Mouse (Mus musculus) midbrain, embryonic 15.5 days (tissue): ENCODE measurements around the gene Grk4. TPM values are rescaled to one million over a fixed set of nuclear protein-coding genes. Genes with fewer than 3 reads are reported as not detected.

Experiments used
- ATAC-seq: fragments of 200-750 bp; cut with Nextera tagmentation; replicated peaks from 2 replicates; pipeline ENCODE4 v1.8.0; 2017; ENCODE audit warnings: moderate TSS enrichment
- H3K27ac ChIP-seq: fragments of 300-500 bp; sonication (generic); 2 replicates; pipeline ENCODE4 v1.5.1; 2015; ENCODE audit warnings: mild to moderate bottlenecking, inconsistent platforms
- H3K27me3 ChIP-seq: fragments of 300-500 bp; sonication (generic); replicated peaks from 2 replicates; pipeline ENCODE4 v1.6.1; 2015; ENCODE audit warnings: inconsistent platforms
- H3K36me3 ChIP-seq: fragments of 300-500 bp; sonication (generic); replicated peaks from 2 replicates; pipeline ENCODE4 v1.6.1; 2015; ENCODE audit warnings: inconsistent platforms
- H3K4me1 ChIP-seq: fragments of 300-500 bp; sonication (generic); 2 replicates; pipeline ENCODE4 v1.6.1; 2015; ENCODE audit warnings: inconsistent platforms
- H3K4me2 ChIP-seq: fragments of 300-500 bp; sonication (generic); 2 replicates; pipeline ENCODE4 v1.6.1; 2015; ENCODE audit warnings: inconsistent platforms, mild to moderate bottlenecking, moderate library complexity
- H3K4me3 ChIP-seq: fragments of 300-500 bp; sonication (generic); 2 replicates; pipeline ENCODE4 v1.5.1; 2015; ENCODE audit warnings: mild to moderate bottlenecking, inconsistent platforms
- H3K9ac ChIP-seq: fragments of 300-500 bp; sonication (generic); 2 replicates; pipeline ENCODE4 v1.6.1; 2015; ENCODE audit warnings: mild to moderate bottlenecking, inconsistent platforms
- H3K9me3 ChIP-seq: fragments of 300-500 bp; sonication (generic); 2 replicates; pipeline ENCODE4 v1.6.1; 2016; ENCODE audit warnings: inconsistent platforms
- WGBS: fragments of 180-500 bp; shearing (Covaris S2); methylation state at CpG from one replicate; pipeline ENCODE4 v1.1.7; 2015; ENCODE audit warnings: mixed read lengths; 5-methylcytosine and 5-hydroxymethylcytosine counted together
- polyA plus RNA-seq: library from polyadenylated mRNA; unstranded; fragments of >200 nt; fragmentation: Nextera tagmentation; extraction: Ambion mirVana; gene quantifications from 2 replicates; pipeline ENCODE4 v1.2.1, GENCODE M21; 2015

The Grk4 gene
- polyA plus RNA-seq = 2.7 and 2.8 TPM in 2 replicates

GRCm38 (mm10) chr5:34659686-34660590, at the start of gene Grk4, which contains the start of gene Nop14:
Grk4 (plus strand) TSS chr5:34660379.
Nop14 (minus strand) TSS chr5:34660148.
- under 1% methylated on average over 60 of the region's 60 CpGs for WGBS
- Histone ChIP-seq H3K4me1 (peaks cover 15% of the 10 kb centered on the region), H3K9ac (peak within 1 kb of the TSS; percentile 57), H3K36me3 (peaks cover 7% of the 10 kb centered on the region), H3K27me3 (no peaks in the 10 kb centered on the region), H3K4me2 (peak within 1 kb of the TSS; percentile 66), H3K4me3 (peak within 1 kb of the TSS; percentile 63), H3K27ac (peak within 1 kb of the TSS; percentile 85), H3K9me3 (no peaks in the 10 kb centered on the region)
- peak; percentile 100 for ATAC-seq

DNA sequence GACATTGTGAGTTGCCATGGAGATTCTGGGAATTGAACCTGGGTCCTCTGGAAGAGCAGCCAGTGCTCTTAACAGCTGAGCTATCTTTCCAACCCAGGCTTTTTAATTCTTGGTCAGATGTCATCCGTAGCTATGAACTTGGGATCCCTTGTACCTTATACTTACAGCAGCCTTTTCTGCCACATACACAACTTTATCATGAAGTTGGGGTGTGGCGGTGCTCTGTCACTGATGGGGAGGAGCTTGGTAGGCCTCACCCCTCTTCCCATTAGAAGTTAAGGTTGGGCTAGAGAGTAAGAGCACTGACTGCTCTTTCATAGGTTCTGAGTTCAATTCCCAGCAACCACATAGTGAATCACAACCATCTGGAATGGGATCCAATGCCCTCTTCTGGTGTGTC, 27.2 kb upstream of the Grk4 start:
- no peak overlapping the region for H3K4me3 ChIP-seq
- ATAC-seq = no peak
- WGBS = 93% methylated on average over 2 of the region's 2 CpGs
- H3K4me2 ChIP-seq = no peak overlapping the region
- peaks cover 22% of the 10 kb centered on the region for H3K4me1 ChIP-seq
- no peak overlapping the region for H3K27ac ChIP-seq
- no peak overlapping the region for H3K9ac ChIP-seq
- no peaks in the 10 kb centered on the region for H3K27me3 ChIP-seq
- H3K9me3 ChIP-seq = no peaks in the 10 kb centered on the region
- H3K36me3 ChIP-seq = peaks cover 56% of the 10 kb centered on the region

DNA sequence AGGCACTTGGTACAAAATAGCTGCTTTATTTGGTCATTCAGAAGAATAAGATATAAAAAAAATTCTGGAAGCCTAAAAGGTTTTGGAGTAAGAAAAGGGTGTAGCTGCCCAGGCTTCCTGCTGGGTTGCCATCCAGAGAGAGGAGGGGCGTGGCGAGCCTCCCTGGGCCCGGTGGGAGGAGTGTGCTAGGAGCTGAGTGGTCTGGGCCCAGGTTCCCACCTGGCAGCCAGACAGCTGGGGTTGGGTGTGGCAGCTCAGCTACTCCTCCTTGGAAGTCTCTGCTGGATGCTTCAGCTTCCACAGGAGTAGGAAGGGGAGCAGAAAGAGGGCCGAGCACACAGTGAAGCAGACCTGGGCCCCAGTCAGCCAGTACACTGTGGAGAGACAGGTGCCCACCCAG, 26.5 kb upstream of the Grk4 start:
- H3K4me2 ChIP-seq = no peak overlapping the region
- 76% methylated on average over 4 of the region's 4 CpGs for WGBS
- no peaks in the 10 kb centered on the region for H3K27me3 ChIP-seq
- H3K36me3 ChIP-seq = peaks cover 53% of the 10 kb centered on the region
- H3K9ac ChIP-seq = no peak overlapping the region
- H3K27ac ChIP-seq = no peak overlapping the region
- no peak overlapping the region for H3K4me3 ChIP-seq
- H3K9me3 ChIP-seq = no peaks in the 10 kb centered on the region
- ATAC-seq = no peak
- H3K4me1 ChIP-seq = peaks cover 22% of the 10 kb centered on the region

- H3K27me3 ChIP-seq = no peaks in the 10 kb centered on the region
- no peak overlapping the region for H3K27ac ChIP-seq
- H3K9ac ChIP-seq = no peak overlapping the region
- H3K9me3 ChIP-seq = no peaks in the 10 kb centered on the region
- peaks cover 52% of the 10 kb centered on the region for H3K36me3 ChIP-seq
- H3K4me1 ChIP-seq = peaks cover 22% of the 10 kb centered on the region
- no peak for ATAC-seq
- 87% methylated on average over 13 of the region's 13 CpGs for WGBS
- no peak overlapping the region for H3K4me3 ChIP-seq
- H3K4me2 ChIP-seq = 0 out of 2 replicates have a peak overlapping the region, but pooled peaks have one; percentile 80
Observed at GRCm38 (mm10) chr5:34634746-34635400, 25.3 kb upstream of the Grk4 start.

DNA sequence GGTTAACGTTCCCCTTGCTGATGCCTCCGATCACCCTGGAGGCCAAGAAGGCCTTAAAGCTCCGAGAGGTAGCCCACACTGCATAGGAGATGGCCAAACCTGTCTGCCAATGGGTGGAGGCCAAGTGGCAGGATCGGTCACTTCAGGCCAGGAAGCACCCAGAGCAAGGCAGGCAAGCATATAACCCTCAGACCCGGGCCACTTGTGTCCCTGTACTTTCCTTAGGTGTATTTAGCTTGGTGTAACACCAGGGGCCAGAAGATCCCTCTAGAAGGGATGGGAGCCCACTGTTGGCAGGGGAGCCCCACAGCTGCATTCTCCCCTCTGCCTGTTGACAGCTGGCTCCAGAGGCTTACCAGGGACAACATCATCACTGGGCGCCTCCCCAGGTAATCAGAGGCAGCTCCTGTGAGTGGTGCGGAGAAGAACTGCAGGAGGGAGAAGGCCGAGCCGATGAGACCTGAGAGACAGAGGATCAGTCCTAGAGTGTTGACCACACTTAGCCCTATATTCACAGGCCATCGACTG, 24.4 kb upstream of the Grk4 start:
- Histone ChIP-seq H3K27ac (peak overlapping the region; percentile 88), H3K36me3 (peaks cover 52% of the 10 kb centered on the region), H3K4me1 (peaks cover 22% of the 10 kb centered on the region), H3K9me3 (no peaks in the 10 kb centered on the region), H3K27me3 (no peaks in the 10 kb centered on the region), H3K4me2 (peak overlapping the region; percentile 80), H3K4me3 (peak overlapping the region; percentile 61), H3K9ac (peak overlapping the region; percentile 64; the same call in 1 of the 2 replicates)
- no peak for ATAC-seq
- 63% methylated on average over 10 of the region's 10 CpGs for WGBS

DNA sequence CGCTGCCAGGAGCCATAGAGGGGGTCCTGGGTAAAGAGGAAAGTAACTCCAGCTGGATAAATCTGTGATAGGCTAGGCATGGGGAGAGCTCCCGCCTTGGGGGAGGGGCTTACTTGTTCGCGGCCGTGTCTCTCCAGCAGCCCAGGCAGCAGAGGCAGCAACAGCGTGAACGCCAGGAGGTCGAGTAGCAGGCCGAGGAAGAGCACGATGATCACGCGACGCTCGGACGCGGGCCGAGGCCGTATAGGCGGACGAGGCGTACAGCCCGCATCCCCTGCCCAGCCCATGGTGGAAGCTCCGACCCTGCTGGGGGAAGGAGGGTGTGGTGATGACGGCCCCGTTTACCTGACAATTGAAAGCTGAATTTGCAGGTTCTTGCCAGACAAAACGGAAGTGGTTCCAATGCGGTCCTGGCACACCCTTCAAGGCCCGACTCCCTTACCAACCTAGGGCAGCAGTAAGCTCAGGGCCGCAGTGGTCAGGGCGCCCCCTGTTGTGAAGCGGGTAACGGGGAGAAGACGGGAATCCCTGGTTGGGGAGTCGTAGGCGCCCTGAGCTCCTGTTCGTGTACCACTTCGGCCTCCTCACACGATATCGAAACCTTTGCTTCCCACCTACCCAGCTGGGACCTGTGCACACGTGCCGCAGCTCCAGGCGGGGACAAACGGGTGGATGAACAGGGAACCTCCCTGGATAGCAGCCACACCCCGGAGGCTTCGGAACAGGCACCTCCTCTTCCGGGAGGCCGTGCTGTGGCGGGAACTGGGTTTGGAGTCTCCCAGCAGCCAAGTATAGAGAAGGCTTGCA, 23.5 kb upstream of the Grk4 start, which contains the start of gene Mfsd10:
TSS of gene Mfsd10 (minus strand) at position 732 of the 807 bp plus-strand sequence.
- peak within 1 kb of the TSS; percentile 80 for H3K4me2 ChIP-seq
- H3K4me3 ChIP-seq = peak within 1 kb of the TSS; percentile 61
- H3K4me1 ChIP-seq = peaks cover 22% of the 10 kb centered on the region
- H3K27me3 ChIP-seq = no peaks in the 10 kb centered on the region
- peak; percentile 94 for ATAC-seq
- H3K27ac ChIP-seq = peak within 1 kb of the TSS; percentile 88
- under 1% methylated on average over 48 of the region's 48 CpGs for WGBS
- no peaks in the 10 kb centered on the region for H3K9me3 ChIP-seq
- H3K36me3 ChIP-seq = peaks cover 45% of the 10 kb centered on the region
- peak within 1 kb of the TSS; percentile 64 for H3K9ac ChIP-seq

DNA sequence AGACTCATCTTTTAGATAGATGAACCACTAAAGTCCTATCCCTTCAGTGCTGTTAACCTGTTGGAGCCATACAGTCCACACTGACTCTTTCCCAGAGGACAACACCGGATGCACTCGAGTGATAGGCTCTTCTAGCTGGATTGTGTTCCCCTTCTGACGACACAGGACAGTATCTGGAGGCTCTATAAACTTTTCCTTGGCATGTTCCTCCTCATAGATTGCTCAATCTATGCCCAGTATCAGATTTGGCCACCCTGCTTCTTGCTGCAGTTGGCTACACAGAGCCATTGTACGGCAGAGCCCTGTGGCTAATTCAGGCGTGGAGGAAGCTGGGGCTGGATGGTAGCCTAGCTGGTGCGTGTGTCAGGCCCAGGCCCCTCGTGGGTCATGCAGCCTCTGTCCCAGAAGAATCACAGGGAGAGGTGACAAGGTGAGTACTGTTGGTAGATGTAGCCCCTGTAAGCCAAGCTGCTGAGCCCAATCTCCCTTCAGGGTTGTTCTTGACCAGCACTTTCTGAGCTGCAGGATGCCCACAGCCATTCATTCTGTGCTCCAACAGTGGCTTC, 22.5 kb upstream of the Grk4 start:
- WGBS = 83% methylated on average over 7 of the region's 7 CpGs
- H3K36me3 ChIP-seq = peaks cover 38% of the 10 kb centered on the region
- ATAC-seq = no peak

DNA sequence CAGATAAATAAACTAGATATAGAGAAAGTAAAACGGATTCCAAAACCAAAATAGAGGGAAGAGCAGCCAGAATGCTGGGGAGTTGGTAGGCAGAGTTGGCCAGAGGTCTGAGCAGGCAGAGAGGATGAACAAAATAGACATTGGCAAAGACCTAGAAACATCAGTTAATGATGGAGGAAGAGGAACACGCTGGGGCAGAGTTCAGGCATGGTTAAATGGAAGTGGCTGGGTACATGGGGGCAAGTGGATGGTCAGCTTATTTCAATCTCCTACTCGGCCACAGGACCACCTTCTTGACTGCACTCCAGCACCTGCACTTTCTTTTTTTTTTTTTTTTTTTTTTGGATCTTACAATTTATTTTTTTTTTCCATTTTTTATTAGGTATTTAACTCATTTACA, 18.2 kb upstream of the Grk4 start:
- H3K4me1 ChIP-seq = peaks cover 7% of the 10 kb centered on the region
- H3K27me3 ChIP-seq = no peaks in the 10 kb centered on the region
- no peak overlapping the region for H3K4me2 ChIP-seq
- no peak overlapping the region for H3K27ac ChIP-seq
- no peaks in the 10 kb centered on the region for H3K9me3 ChIP-seq
- 94% methylated on average over 3 of the region's 3 CpGs for WGBS
- no peak for ATAC-seq
- no peak overlapping the region for H3K9ac ChIP-seq
- peaks cover 54% of the 10 kb centered on the region for H3K36me3 ChIP-seq
- no peak overlapping the region for H3K4me3 ChIP-seq

More for the DNA sequence above, 22.5 kb upstream of the Grk4 start:
- Histone ChIP-seq H3K4me2 (peak overlapping the region; percentile 80), H3K9me3 (no peaks in the 10 kb centered on the region), H3K27me3 (no peaks in the 10 kb centered on the region), H3K27ac (no peak overlapping the region), H3K4me3 (no peak overlapping the region; the same call in 1 of the 2 replicates), H3K4me1 (peaks cover 22% of the 10 kb centered on the region), H3K9ac (no peak overlapping the region)

GRCm38 (mm10) chr5:34642932-34643331, 17.2 kb upstream of the Grk4 start:
- no peaks in the 10 kb centered on the region for H3K4me1 ChIP-seq
- 68% methylated on average over 5 of the region's 5 CpGs for WGBS
- H3K36me3 ChIP-seq = peaks cover 62% of the 10 kb centered on the region
- no peak overlapping the region for H3K27ac ChIP-seq
- no peak overlapping the region for H3K9ac ChIP-seq
- H3K27me3 ChIP-seq = no peaks in the 10 kb centered on the region
- H3K9me3 ChIP-seq = no peaks in the 10 kb centered on the region
- H3K4me3 ChIP-seq = no peak overlapping the region
- H3K4me2 ChIP-seq = no peak overlapping the region
- 0 out of 2 replicates have a peak, but pooled peaks have one; percentile 52 for ATAC-seq

DNA sequence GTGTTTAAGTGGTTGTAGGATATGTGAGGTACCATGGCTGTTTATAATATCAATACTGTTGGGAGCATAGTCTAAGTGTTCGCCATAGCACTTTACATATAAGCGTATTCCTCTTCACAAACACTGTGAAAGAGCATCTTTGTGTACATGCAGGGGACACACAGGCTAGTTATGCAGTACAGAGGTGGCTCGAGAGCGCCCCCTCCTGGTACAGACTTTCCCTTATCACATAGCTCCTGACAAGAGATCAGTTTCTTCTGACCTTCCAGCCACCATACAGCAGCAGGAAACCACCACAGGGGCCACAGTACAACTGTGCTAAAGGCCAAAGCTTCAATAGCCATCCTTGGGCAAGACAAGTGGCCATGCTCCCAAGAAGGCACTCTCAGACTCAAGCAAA, 12.6 kb upstream of the Grk4 start:
- no peak overlapping the region for H3K27ac ChIP-seq
- no peak overlapping the region for H3K4me3 ChIP-seq
- WGBS = 47% methylated on average over 4 of the region's 4 CpGs
- no peak for ATAC-seq
- no peaks in the 10 kb centered on the region for H3K27me3 ChIP-seq
- no peak overlapping the region for H3K9ac ChIP-seq
- no peak overlapping the region for H3K4me2 ChIP-seq
- peaks cover 83% of the 10 kb centered on the region for H3K36me3 ChIP-seq
- no peaks in the 10 kb centered on the region for H3K4me1 ChIP-seq
- H3K9me3 ChIP-seq = no peaks in the 10 kb centered on the region

DNA sequence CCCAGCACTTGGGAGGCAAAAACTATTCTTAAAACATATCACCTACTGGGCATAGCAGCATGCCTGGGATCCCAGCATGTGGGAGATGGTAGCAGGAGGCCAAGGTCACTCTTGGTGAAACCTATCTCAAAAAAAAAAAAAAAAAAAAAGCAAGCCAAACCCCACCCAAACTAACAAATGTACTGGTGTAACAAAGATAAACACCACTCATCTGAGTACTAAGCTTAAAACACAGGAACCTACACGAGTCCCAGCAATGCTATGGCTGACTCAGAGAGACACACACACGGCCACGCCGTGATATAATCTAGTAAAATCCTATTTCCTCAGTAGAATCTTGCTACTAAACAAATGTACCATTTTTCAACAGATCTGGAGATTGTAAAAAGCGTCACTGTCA, 7.2 kb upstream of the Grk4 start:
- peaks cover 68% of the 10 kb centered on the region for H3K36me3 ChIP-seq
- WGBS = 94% methylated on average over 5 of the region's 5 CpGs
- H3K9ac ChIP-seq = no peak overlapping the region
- H3K4me1 ChIP-seq = no peaks in the 10 kb centered on the region
- H3K4me2 ChIP-seq = no peak overlapping the region
- ATAC-seq = no peak
- H3K27me3 ChIP-seq = no peaks in the 10 kb centered on the region
- no peaks in the 10 kb centered on the region for H3K9me3 ChIP-seq
- no peak overlapping the region for H3K4me3 ChIP-seq
- H3K27ac ChIP-seq = no peak overlapping the region
